Mouse (Mus musculus): ENCODE data around the gene Sbk3. TPM values are rescaled to one million over a fixed set of nuclear protein-coding genes. Genes with fewer than 3 reads are reported as not detected.

Sbk3 gene
- polyA plus RNA-seq, 1 experiment from 2014 or later = 0.27 TPM

GRCm38 (mm10) chr7:4924891-4925301 is 46.1 kb downstream of the Sbk3 start:
- 5% methylated on average over 3 of the region's 4 CpGs for WGBS
- no peaks in the 10 kb centered on the region for H3K27me3 ChIP-seq
- ATAC-seq (replicated peaks) = no peak
- H3K9me3 ChIP-seq = no peaks in the 10 kb centered on the region
- H3K36me3 ChIP-seq = peaks cover 11% of the 10 kb centered on the region
- H3K9ac ChIP-seq (replicated peaks) = no peak overlapping the region
- H3K4me3 ChIP-seq = no peak overlapping the region
- H3K4me1 ChIP-seq = peaks cover 52% of the 10 kb centered on the region
- H3K27ac ChIP-seq (replicated peaks) = peak overlapping the region; percentile 96
- peak overlapping the region; percentile 88 for H3K4me2 ChIP-seq (replicated peaks)

- ATAC-seq (replicated peaks) = no peak
These were observed 46.5 kb downstream of the Sbk3 start for GRCm38 (mm10) chr7:4924483-4924882.

GRCm38 (mm10) chr7:4923586-4924364 is 47.2 kb downstream of the Sbk3 start:
- H3K4me2 ChIP-seq (replicated peaks) = peak overlapping the region; percentile 88
- no peaks in the 10 kb centered on the region for H3K9me3 ChIP-seq
- H3K4me3 ChIP-seq = peak overlapping the region; percentile 46
- H3K9ac ChIP-seq (replicated peaks) = peak overlapping the region; percentile 57
- 4% methylated on average over 37 of the region's 37 CpGs for WGBS
- peak overlapping the region; percentile 96 for H3K27ac ChIP-seq (replicated peaks)
- peaks cover 22% of the 10 kb centered on the region for H3K36me3 ChIP-seq
- H3K4me1 ChIP-seq = peaks cover 52% of the 10 kb centered on the region
- peak; percentile 5 for ATAC-seq (replicated peaks)
- H3K27me3 ChIP-seq = no peaks in the 10 kb centered on the region

More at GRCm38 (mm10) chr7:4924483-4924882, 46.5 kb downstream of the Sbk3 start:
- peak overlapping the region; percentile 46 for H3K4me3 ChIP-seq
- 4% methylated on average over 4 of the region's 4 CpGs for WGBS
- H3K4me1 ChIP-seq = peaks cover 52% of the 10 kb centered on the region
- peak overlapping the region; percentile 57 for H3K9ac ChIP-seq (replicated peaks)
- no peaks in the 10 kb centered on the region for H3K9me3 ChIP-seq
- H3K27me3 ChIP-seq = no peaks in the 10 kb centered on the region
- peak overlapping the region; percentile 88 for H3K4me2 ChIP-seq (replicated peaks)
- H3K36me3 ChIP-seq = peaks cover 15% of the 10 kb centered on the region
- H3K27ac ChIP-seq (replicated peaks) = peak overlapping the region; percentile 96

GRCm38 (mm10) chr7:4922931-4923565 is 47.9 kb downstream of the Sbk3 start:
- peak overlapping the region; percentile 88 for H3K4me2 ChIP-seq (replicated peaks)
- H3K36me3 ChIP-seq = peaks cover 23% of the 10 kb centered on the region
- H3K27me3 ChIP-seq = no peaks in the 10 kb centered on the region
- peak overlapping the region; percentile 57 for H3K9ac ChIP-seq (replicated peaks)
- H3K9me3 ChIP-seq = no peaks in the 10 kb centered on the region
- peaks cover 52% of the 10 kb centered on the region for H3K4me1 ChIP-seq
- peak; percentile 62 for ATAC-seq (replicated peaks)
- WGBS = under 1% methylated on average over 14 of the region's 14 CpGs
- H3K27ac ChIP-seq (replicated peaks) = peak overlapping the region; percentile 96
- H3K4me3 ChIP-seq = peak overlapping the region; percentile 46

GRCm38 (mm10) chr7:4922508-4922907 is 48.5 kb downstream of the Sbk3 start:
- ATAC-seq (replicated peaks) = peak; percentile 74
- H3K36me3 ChIP-seq = peaks cover 23% of the 10 kb centered on the region
- peak overlapping the region; percentile 46 for H3K4me3 ChIP-seq
- WGBS = under 1% methylated on average over 14 of the region's 14 CpGs
- H3K9ac ChIP-seq (replicated peaks) = peak overlapping the region; percentile 57
- peak overlapping the region; percentile 88 for H3K4me2 ChIP-seq (replicated peaks)
- H3K4me1 ChIP-seq = peaks cover 52% of the 10 kb centered on the region
- H3K27me3 ChIP-seq = no peaks in the 10 kb centered on the region
- H3K9me3 ChIP-seq = no peaks in the 10 kb centered on the region
- H3K27ac ChIP-seq (replicated peaks) = peak overlapping the region; percentile 96

GRCm38 (mm10) chr7:4921824-4922482 is 49.0 kb downstream of the Sbk3 start, which contains the start of gene Nat14:
Nat14 (plus strand) TSS chr7:4922028.
- Histone ChIP-seq H3K36me3 (peaks cover 23% of the 10 kb centered on the region), H3K4me3 (peak within 1 kb of the TSS; percentile 46), H3K9ac (replicated peaks) (peak within 1 kb of the TSS; percentile 57), H3K27me3 (no peaks in the 10 kb centered on the region), H3K27ac (replicated peaks) (peak within 1 kb of the TSS; percentile 96), H3K4me2 (replicated peaks) (peak within 1 kb of the TSS; percentile 88), H3K4me1 (peaks cover 55% of the 10 kb centered on the region), H3K9me3 (no peaks in the 10 kb centered on the region)
- WGBS = 19% methylated on average over 8 of the region's 8 CpGs
- ATAC-seq (replicated peaks) = 0 out of 2 replicates have a peak, but pooled peaks have one; percentile 0

GRCm38 (mm10) chr7:4920976-4921823 is 49.8 kb downstream of the Sbk3 start:
- Histone ChIP-seq H3K27ac (replicated peaks) (peak overlapping the region; percentile 96), H3K4me2 (replicated peaks) (0 out of 2 replicates have a peak overlapping the region, but pooled peaks have one; percentile 88), H3K4me3 (no peak overlapping the region), H3K36me3 (peaks cover 23% of the 10 kb centered on the region), H3K9ac (replicated peaks) (peak overlapping the region; percentile 57; the same call in 1 of the 2 replicates), H3K4me1 (peaks cover 62% of the 10 kb centered on the region), H3K27me3 (no peaks in the 10 kb centered on the region), H3K9me3 (no peaks in the 10 kb centered on the region)
- 61% methylated on average over 23 of the region's 23 CpGs for WGBS
- ATAC-seq (replicated peaks) = no peak

- Histone ChIP-seq H3K27me3 (no peaks in the 10 kb centered on the region), H3K27ac (replicated peaks) (peak overlapping the region; percentile 96), H3K9me3 (no peaks in the 10 kb centered on the region), H3K4me3 (no peak overlapping the region), H3K4me1 (peaks cover 60% of the 10 kb centered on the region), H3K36me3 (peaks cover 23% of the 10 kb centered on the region), H3K9ac (replicated peaks) (no peak overlapping the region), H3K4me2 (replicated peaks) (no peak overlapping the region)
- no peak for ATAC-seq (replicated peaks)
- WGBS = 92% methylated on average over 19 of the region's 19 CpGs
These were observed 50.5 kb downstream of the Sbk3 start for GRCm38 (mm10) chr7:4920496-4920895.

- 91% methylated on average over 21 of the region's 21 CpGs for WGBS
- peaks cover 23% of the 10 kb centered on the region for H3K36me3 ChIP-seq
- H3K9ac ChIP-seq (replicated peaks) = no peak overlapping the region
- H3K4me1 ChIP-seq = peaks cover 55% of the 10 kb centered on the region
- no peak for ATAC-seq (replicated peaks)
- no peak overlapping the region for H3K27ac ChIP-seq (replicated peaks)
- H3K9me3 ChIP-seq = no peaks in the 10 kb centered on the region
- H3K27me3 ChIP-seq = no peaks in the 10 kb centered on the region
- H3K4me3 ChIP-seq = no peak overlapping the region
- no peak overlapping the region for H3K4me2 ChIP-seq (replicated peaks)
These were observed 51.0 kb downstream of the Sbk3 start for GRCm38 (mm10) chr7:4919971-4920370.

- no peak overlapping the region for H3K9ac ChIP-seq (replicated peaks)
- 85% methylated on average over 21 of the region's 21 CpGs for WGBS
- peaks cover 52% of the 10 kb centered on the region for H3K4me1 ChIP-seq
These were observed 51.9 kb downstream of the Sbk3 start for GRCm38 (mm10) chr7:4919096-4919495.

GRCm38 (mm10) chr7:4918681-4919080 is 52.3 kb downstream of the Sbk3 start:
- Histone ChIP-seq H3K4me3 (no peak overlapping the region), H3K9ac (replicated peaks) (no peak overlapping the region), H3K4me1 (peaks cover 47% of the 10 kb centered on the region), H3K27ac (replicated peaks) (no peak overlapping the region), H3K4me2 (replicated peaks) (no peak overlapping the region), H3K36me3 (peaks cover 23% of the 10 kb centered on the region), H3K27me3 (no peaks in the 10 kb centered on the region), H3K9me3 (no peaks in the 10 kb centered on the region)
- 96% methylated on average over 15 of the region's 15 CpGs for WGBS
- no peak for ATAC-seq (replicated peaks)

More at GRCm38 (mm10) chr7:4919096-4919495, 51.9 kb downstream of the Sbk3 start:
- Histone ChIP-seq H3K4me3 (no peak overlapping the region), H3K36me3 (peaks cover 23% of the 10 kb centered on the region), H3K4me2 (replicated peaks) (no peak overlapping the region), H3K27ac (replicated peaks) (no peak overlapping the region), H3K9me3 (no peaks in the 10 kb centered on the region), H3K27me3 (no peaks in the 10 kb centered on the region)
- ATAC-seq (replicated peaks) = no peak
